Mouse (Mus musculus): Measurements from ENCODE around the gene Rpp21. TPM values are rescaled to one million over a fixed set of nuclear protein-coding genes. Genes with fewer than 3 reads are reported as not detected.
"Not testable (repeated sequence)": the region's sequence is repeated elsewhere in the genome, so short reads cannot be mapped to it uniquely, and the experiment has no call there.

Gene Rpp21
- polyA plus RNA-seq, 1 experiment from 2014 or later = 124 TPM

- Histone ChIP-seq H3K4me3 (replicated peaks) (peak overlapping the region; percentile 79), H3K9ac (peak overlapping the region; percentile 60), H3K27me3 (replicated peaks) (no peaks in the 10 kb centered on the region; the same call in 1 of the 2 replicates), H3K27ac (peak overlapping the region; percentile 63), H3K36me3 (peaks cover 15% of the 10 kb centered on the region; the same call in 1 of the 2 replicates), H3K4me2 (replicated peaks) (peak overlapping the region; percentile 61), H3K9me3 (no peaks in the 10 kb centered on the region), H3K4me1 (replicated peaks) (peaks cover 6% of the 10 kb centered on the region; the same call in 1 of the 2 replicates)
- under 1% methylated on average over 37 of the region's 37 CpGs for whole genome bisulfite sequencing
- ATAC-seq = peak; percentile 97
These were observed 475 bp downstream of the Rpp21 start for GRCm38 (mm10) chr17:36257241-36257947.

- no peak overlapping the region for H3K27ac ChIP-seq
These were observed 4.7 kb downstream of the Rpp21 start for GRCm38 (mm10) chr17:36253087-36253600.

GRCm38 (mm10) chr17:36252250-36252876 is 5.5 kb downstream of the Rpp21 start:
- Histone ChIP-seq H3K36me3 (no peaks in the 10 kb centered on the region), H3K27me3 (replicated peaks) (peaks cover 22% of the 10 kb centered on the region), H3K9me3 (no peaks in the 10 kb centered on the region), H3K9ac (peak overlapping the region; percentile 23; the same call in 1 of the 2 replicates), H3K4me1 (replicated peaks) (peaks cover 16% of the 10 kb centered on the region), H3K4me2 (replicated peaks) (peak overlapping the region; percentile 54), H3K4me3 (replicated peaks) (peak overlapping the region; percentile 15; the same call in 1 of the 2 replicates), H3K27ac (no peak overlapping the region)
- 8% methylated on average over 25 of the region's 25 CpGs for WGBS
- no peak for ATAC-seq

More at GRCm38 (mm10) chr17:36253087-36253600, 4.7 kb downstream of the Rpp21 start:
- Histone ChIP-seq H3K9me3 (no peaks in the 10 kb centered on the region), H3K27me3 (replicated peaks) (peaks cover 20% of the 10 kb centered on the region), H3K4me1 (replicated peaks) (peaks cover 16% of the 10 kb centered on the region), H3K9ac (no peak overlapping the region), H3K36me3 (no peaks in the 10 kb centered on the region), H3K4me2 (replicated peaks) (no peak overlapping the region), H3K4me3 (replicated peaks) (no peak overlapping the region)
- ATAC-seq = no peak
- WGBS = 44% methylated on average over 6 of the region's 6 CpGs

- peaks cover 22% of the 10 kb centered on the region for H3K27me3 ChIP-seq (replicated peaks)
- ATAC-seq = 0 out of 2 replicates have a peak, but pooled peaks have one; percentile 43
- H3K9ac ChIP-seq = no peak overlapping the region
- H3K4me2 ChIP-seq (replicated peaks) = peak overlapping the region; percentile 52
- no peak overlapping the region for H3K27ac ChIP-seq
- WGBS = 18% methylated on average over 33 of the region's 33 CpGs
- 0 out of 2 replicates have a peak overlapping the region, but pooled peaks have one; percentile 6 for H3K4me3 ChIP-seq (replicated peaks)
- no peaks in the 10 kb centered on the region for H3K9me3 ChIP-seq
- no peaks in the 10 kb centered on the region for H3K36me3 ChIP-seq
- peaks cover 12% of the 10 kb centered on the region for H3K4me1 ChIP-seq (replicated peaks)
These were observed 9.0 kb downstream of the Rpp21 start for GRCm38 (mm10) chr17:36248886-36249285.

GRCm38 (mm10) chr17:36245741-36246140 is 12.1 kb downstream of the Rpp21 start:
- ATAC-seq = no peak
- H3K4me1 ChIP-seq (replicated peaks) = peaks cover 9% of the 10 kb centered on the region
- H3K4me2 ChIP-seq (replicated peaks) = no peak overlapping the region
- H3K9me3 ChIP-seq = no peaks in the 10 kb centered on the region
- H3K27me3 ChIP-seq (replicated peaks) = peaks cover 24% of the 10 kb centered on the region
- H3K27ac ChIP-seq = no peak overlapping the region
- no peak overlapping the region for H3K9ac ChIP-seq
- H3K36me3 ChIP-seq = no peaks in the 10 kb centered on the region
- 82% methylated on average over 2 of the region's 2 CpGs for WGBS
- H3K4me3 ChIP-seq (replicated peaks) = no peak overlapping the region

GRCm38 (mm10) chr17:36244031-36244430 is 13.8 kb downstream of the Rpp21 start:
- H3K36me3 ChIP-seq = no peaks in the 10 kb centered on the region
- no peak overlapping the region for H3K4me3 ChIP-seq (replicated peaks)

GRCm38 (mm10) chr17:36240637-36241213 is 17.1 kb downstream of the Rpp21 start:
- Histone ChIP-seq H3K9ac (no peak overlapping the region), H3K27me3 (replicated peaks) (peaks cover 23% of the 10 kb centered on the region), H3K36me3 (no peaks in the 10 kb centered on the region), H3K27ac (no peak overlapping the region), H3K4me3 (replicated peaks) (no peak overlapping the region), H3K4me1 (replicated peaks) (peaks cover 11% of the 10 kb centered on the region), H3K4me2 (replicated peaks) (peak overlapping the region; percentile 17; the same call in 1 of the 2 replicates), H3K9me3 (no peaks in the 10 kb centered on the region)
- no peak for ATAC-seq
- WGBS = 5% methylated on average over 5 of the region's 5 CpGs

More at GRCm38 (mm10) chr17:36244031-36244430, 13.8 kb downstream of the Rpp21 start:
- H3K27me3 ChIP-seq (replicated peaks) = peaks cover 15% of the 10 kb centered on the region
- no peak for ATAC-seq
- H3K4me1 ChIP-seq (replicated peaks) = peaks cover 11% of the 10 kb centered on the region
- H3K27ac ChIP-seq = no peak overlapping the region
- no peak overlapping the region for H3K4me2 ChIP-seq (replicated peaks)
- no peak overlapping the region for H3K9ac ChIP-seq
- no peaks in the 10 kb centered on the region for H3K9me3 ChIP-seq
- WGBS = 37% methylated on average over 5 of the region's 5 CpGs

GRCm38 (mm10) chr17:36237321-36237921 is 20.4 kb downstream of the Rpp21 start:
- peak; percentile 61 for ATAC-seq
- H3K27me3 ChIP-seq (replicated peaks) = peaks cover 37% of the 10 kb centered on the region
- peak overlapping the region; percentile 41 for H3K9ac ChIP-seq
- WGBS = 2% methylated on average over 27 of the region's 27 CpGs
- H3K36me3 ChIP-seq = no peaks in the 10 kb centered on the region
- H3K27ac ChIP-seq = no peak overlapping the region
- peaks cover 11% of the 10 kb centered on the region for H3K4me1 ChIP-seq (replicated peaks)
- peak overlapping the region; percentile 75 for H3K4me2 ChIP-seq (replicated peaks)
- no peaks in the 10 kb centered on the region for H3K9me3 ChIP-seq
- peak overlapping the region; percentile 36 for H3K4me3 ChIP-seq (replicated peaks)

- peaks cover 33% of the 10 kb centered on the region for H3K27me3 ChIP-seq (replicated peaks)
- 25% methylated on average over 9 of the region's 9 CpGs for WGBS
These were observed 22.6 kb downstream of the Rpp21 start for GRCm38 (mm10) chr17:36235300-36235699.

GRCm38 (mm10) chr17:36233572-36233971 is 24.3 kb downstream of the Rpp21 start:
- H3K4me3 ChIP-seq (replicated peaks) = no peak overlapping the region
- no peaks in the 10 kb centered on the region for H3K36me3 ChIP-seq
- H3K9ac ChIP-seq = no peak overlapping the region
- H3K4me2 ChIP-seq (replicated peaks) = no peak overlapping the region
- WGBS = 75% methylated on average over 5 of the region's 5 CpGs
- H3K4me1 ChIP-seq (replicated peaks) = peaks cover 5% of the 10 kb centered on the region; the same call in 1 of the 2 replicates
- H3K27me3 ChIP-seq (replicated peaks) = peaks cover 36% of the 10 kb centered on the region
- no peak for ATAC-seq
- no peak overlapping the region for H3K27ac ChIP-seq
- H3K9me3 ChIP-seq = no peaks in the 10 kb centered on the region

More at GRCm38 (mm10) chr17:36235300-36235699, 22.6 kb downstream of the Rpp21 start:
- not testable (repeated sequence) for H3K4me2 ChIP-seq (replicated peaks); H3K4me3 ChIP-seq (replicated peaks); H3K9ac ChIP-seq; H3K4me1 ChIP-seq (replicated peaks); ATAC-seq; H3K36me3 ChIP-seq; H3K9me3 ChIP-seq; H3K27ac ChIP-seq

- Histone ChIP-seq H3K9ac (no peak overlapping the region), H3K4me3 (replicated peaks) (no peak overlapping the region), H3K27me3 (replicated peaks) (peaks cover 37% of the 10 kb centered on the region), H3K27ac (no peak overlapping the region), H3K9me3 (no peaks in the 10 kb centered on the region), H3K4me1 (replicated peaks) (no peaks in the 10 kb centered on the region), H3K36me3 (no peaks in the 10 kb centered on the region), H3K4me2 (replicated peaks) (no peak overlapping the region)
- 6% methylated on average over 36 of the region's 36 CpGs for WGBS
- ATAC-seq = no peak
These were observed 26.6 kb downstream of the Rpp21 start for GRCm38 (mm10) chr17:36231318-36231717.

- Histone ChIP-seq H3K9me3 (no peaks in the 10 kb centered on the region), H3K27me3 (replicated peaks) (peaks cover 42% of the 10 kb centered on the region), H3K27ac (no peak overlapping the region), H3K9ac (no peak overlapping the region), H3K36me3 (no peaks in the 10 kb centered on the region), H3K4me1 (replicated peaks) (no peaks in the 10 kb centered on the region), H3K4me2 (replicated peaks) (no peak overlapping the region), H3K4me3 (replicated peaks) (no peak overlapping the region)
- WGBS = 9% methylated on average over 5 of the region's 5 CpGs
- no peak for ATAC-seq
These were observed 28.8 kb downstream of the Rpp21 start for GRCm38 (mm10) chr17:36229046-36229445.
